Mouse (Mus musculus): Measurements from ENCODE around the gene Syt7.

Syt7 gene

GRCm38 (mm10) chr19:10459907-10460306 lies 71.0 kb downstream of the Syt7 start:
- no peak for DNase-seq (ENCODE audit: low spot score in 2 of 2)

GRCm38 (mm10) chr19:10461584-10461983 lies 72.7 kb downstream of the Syt7 start:
- DNase-seq (ENCODE audit: low spot score in 2 of 2) = no peak

- no peak for DNase-seq (ENCODE audit: low spot score in 2 of 2)
These were observed 75.5 kb downstream of the Syt7 start for GRCm38 (mm10) chr19:10464427-10464826.

DNA sequence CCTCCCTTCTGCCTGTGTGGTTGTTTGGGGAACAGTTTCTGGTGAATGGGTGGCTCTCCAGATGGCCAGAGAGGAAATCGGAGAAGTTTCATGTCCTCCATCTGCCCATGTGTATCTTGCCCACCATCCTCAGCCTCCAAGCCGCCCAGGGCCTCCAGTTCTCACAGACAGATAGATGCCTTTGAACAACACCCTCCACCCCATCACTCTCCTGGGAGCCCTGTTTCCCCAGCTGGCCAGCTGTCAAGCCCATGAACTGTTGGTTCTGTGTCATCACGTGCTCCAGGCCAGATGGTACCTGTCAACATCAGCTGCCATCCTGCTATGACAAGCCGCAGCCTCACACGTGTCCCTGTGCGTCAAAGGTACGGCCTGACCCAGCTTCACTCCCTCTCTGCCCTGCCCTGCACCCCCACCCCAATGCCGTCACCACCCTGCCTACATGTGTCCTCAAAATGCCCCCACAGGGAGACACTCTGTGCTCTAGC lies 80.3 kb downstream of the Syt7 start:
- no peak for DNase-seq (ENCODE audit: low spot score in 2 of 2)

GRCm38 (mm10) chr19:10472958-10473357 lies 84.1 kb downstream of the Syt7 start:
- DNase-seq (ENCODE audit: low spot score in 2 of 2) = no peak

DNA sequence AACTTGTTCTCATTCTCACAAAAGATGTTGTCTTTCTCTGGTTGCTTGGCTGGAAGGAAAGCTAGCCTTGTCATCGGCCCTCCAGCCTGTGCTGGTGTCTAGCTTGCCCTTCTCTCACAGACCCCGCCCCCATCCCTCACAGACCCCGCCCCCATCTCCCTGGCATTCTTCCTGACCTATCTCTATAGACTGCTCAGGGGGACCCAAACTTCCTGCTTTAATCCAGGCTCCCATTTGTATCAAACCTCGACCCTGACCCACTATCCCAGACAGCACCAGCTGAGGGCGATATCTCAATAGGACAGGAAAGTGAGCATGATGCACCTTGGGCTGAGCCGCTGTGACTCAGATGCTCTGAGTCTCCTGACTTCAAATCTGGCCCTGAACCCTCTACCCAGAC lies 84.9 kb downstream of the Syt7 start:
- no peak for DNase-seq (ENCODE audit: low spot score in 2 of 2)

GRCm38 (mm10) chr19:10479541-10479940 lies 90.7 kb downstream of the Syt7 start:
- no peak for DNase-seq (ENCODE audit: low spot score in 2 of 2)

- DNase-seq (ENCODE audit: low spot score in 2 of 2) = no peak
These were observed 93.8 kb downstream of the Syt7 start, which contains the start of gene Ppp1r32 for GRCm38 (mm10) chr19:10482703-10483102. TSS of gene Ppp1r32 (minus strand) at chr19:10482928.

DNA sequence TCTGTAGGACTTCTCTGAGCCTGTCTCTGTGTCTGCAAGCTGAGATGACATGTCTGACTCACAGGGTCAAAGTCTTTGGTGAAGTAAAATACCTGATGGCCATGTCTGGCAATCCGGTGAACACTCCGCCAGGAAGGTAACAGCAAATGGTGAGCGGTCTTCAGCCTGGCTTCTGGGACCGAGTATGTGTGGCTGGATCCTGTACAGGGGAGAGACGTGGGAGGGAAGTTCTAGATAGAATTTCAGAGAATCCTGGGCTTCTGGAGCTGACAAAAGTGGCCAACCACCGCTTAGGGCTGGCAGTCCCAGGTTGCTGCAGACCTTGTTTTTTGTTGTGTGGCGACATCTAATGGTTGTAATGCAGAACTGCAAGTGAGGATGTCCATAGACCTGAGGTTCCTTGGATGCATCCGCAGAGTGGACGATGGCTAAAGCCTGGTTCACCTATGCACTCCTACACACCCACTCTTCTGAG lies 97.4 kb downstream of the Syt7 start:
- peak in 1 of 2 experiments; percentile 46 for DNase-seq (ENCODE audit: low spot score in 2 of 2)

GRCm38 (mm10) chr19:10495670-10496069 lies 106.8 kb downstream of the Syt7 start:
- no peak for DNase-seq (ENCODE audit: low spot score in 2 of 2)

DNA sequence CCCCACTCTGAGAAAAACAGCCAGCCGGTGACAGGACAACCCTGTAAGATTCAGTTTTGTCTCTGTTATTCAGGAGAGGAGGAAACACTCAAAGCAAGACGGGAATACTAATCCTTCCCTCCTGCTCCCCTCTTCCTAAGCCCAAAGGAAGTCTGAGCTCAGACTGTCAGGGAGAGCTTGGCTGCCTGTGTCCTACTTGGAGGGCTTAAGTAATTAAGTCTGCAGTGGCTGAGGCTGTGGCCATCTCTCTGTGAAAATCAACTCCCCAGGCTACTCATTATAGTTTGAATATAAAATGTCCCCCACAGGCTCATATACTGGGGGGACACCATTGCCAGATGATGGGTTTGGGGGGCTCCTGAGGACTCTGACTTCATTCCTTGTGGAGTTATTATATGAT lies 108.1 kb downstream of the Syt7 start:
- no peak for DNase-seq (ENCODE audit: low spot score in 2 of 2)

DNA sequence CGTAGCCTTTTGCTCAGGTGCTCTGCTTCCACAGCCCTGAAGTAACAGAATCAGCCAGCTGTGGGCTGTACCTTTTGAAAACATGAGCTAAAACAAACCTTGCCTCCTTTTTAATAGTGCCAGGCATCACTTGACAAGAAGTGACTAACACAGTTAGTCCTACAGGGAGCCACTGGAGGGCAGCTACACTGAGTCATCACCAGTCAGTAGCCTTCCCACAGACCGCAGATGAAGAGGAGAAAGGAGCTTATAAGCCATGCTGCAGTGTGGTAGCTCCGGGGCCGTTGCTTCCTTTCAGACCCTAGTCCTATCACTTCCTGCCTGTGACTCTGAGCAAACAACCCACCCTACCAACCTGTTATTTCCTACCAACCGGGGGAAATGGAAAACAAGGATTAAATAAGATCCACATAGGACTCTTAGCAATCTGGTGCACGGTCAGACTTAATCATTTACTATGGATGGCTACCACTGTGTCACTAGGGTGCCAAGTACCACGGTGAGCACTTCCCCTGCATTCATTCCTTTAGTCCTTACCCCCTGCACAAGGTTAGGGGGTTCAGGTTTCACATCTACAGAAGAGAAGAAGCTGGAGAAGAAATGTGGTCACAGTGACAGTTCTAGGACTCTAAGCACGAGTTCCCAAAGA lies 108.7 kb downstream of the Syt7 start:
- DNase-seq (ENCODE audit: low spot score in 2 of 2) = no peak

DNA sequence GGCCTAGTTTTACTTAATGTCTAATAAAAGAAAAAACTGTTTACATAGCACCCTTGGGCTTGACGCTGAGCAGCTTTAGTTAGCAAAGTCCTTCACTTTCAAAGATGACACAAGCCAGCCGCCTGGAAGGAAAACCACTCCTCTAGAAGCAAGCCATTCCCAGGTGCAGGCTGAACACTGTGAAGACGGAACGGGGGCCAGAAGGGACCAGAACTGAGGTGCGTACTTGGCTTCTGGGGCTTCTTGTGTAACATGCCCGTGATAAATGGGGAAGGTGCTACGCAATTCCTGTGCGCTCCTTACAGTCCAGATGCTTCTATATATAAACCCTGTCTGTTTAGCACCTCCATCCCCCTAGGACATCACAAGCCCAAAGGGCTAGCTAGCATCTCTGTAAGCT lies 111.7 kb downstream of the Syt7 start:
- no peak for DNase-seq (ENCODE audit: low spot score in 2 of 2)

GRCm38 (mm10) chr19:10502571-10502970 lies 113.7 kb downstream of the Syt7 start:
- DNase-seq (ENCODE audit: low spot score in 2 of 2) = no peak
